Mouse (Mus musculus) forebrain, embryonic 14.5 days (tissue): ENCODE measurements around the gene Gm13889. TPM values are rescaled to one million over a fixed set of nuclear protein-coding genes. Genes with fewer than 3 reads are reported as not detected.

ENCODE experiments used
- ATAC-seq: fragments of 200-750 bp; cut with Nextera tagmentation; 2 replicates; pipeline ENCODE4 v1.8.0; 2017; ENCODE audit warnings: mild to moderate bottlenecking, moderate library complexity
- DNase-seq: peaks from one replicate; pipeline ENCODE4 v3.0.0-alpha.2; 2015; ENCODE audit warnings: low spot score
- H3K27ac ChIP-seq: fragments of 300-500 bp; sonication (generic); 2 replicates; pipeline ENCODE4 v1.5.1; 2014; ENCODE audit warnings: low read depth, mild to moderate bottlenecking, control low read depth, low read length, moderate library complexity
- H3K27me3 ChIP-seq: fragments of 300-500 bp; sonication (generic); replicated peaks from 2 replicates; pipeline ENCODE4 v1.6.1; 2014; ENCODE audit warnings: low read length, control low read depth, mixed read lengths; ENCODE audit not compliant: control insufficient read depth, insufficient read depth
- H3K36me3 ChIP-seq: fragments of 300-500 bp; sonication (generic); 2 replicates; pipeline ENCODE4 v1.6.1; 2014; ENCODE audit warnings: low read length, control low read depth; ENCODE audit not compliant: control insufficient read depth, insufficient read depth
- H3K4me1 ChIP-seq: fragments of 300-500 bp; sonication (generic); 2 replicates; pipeline ENCODE4 v1.6.1; 2014; ENCODE audit warnings: antibody characterized with exemption, low read length, control low read depth; ENCODE audit not compliant: control insufficient read depth, insufficient read depth
- H3K4me2 ChIP-seq: fragments of 300-500 bp; sonication (generic); 2 replicates; pipeline ENCODE4 v1.6.1; 2014; ENCODE audit warnings: mild to moderate bottlenecking, control low read depth, low read length
- H3K4me3 ChIP-seq: fragments of 300-500 bp; sonication (generic); 2 replicates; pipeline ENCODE4 v1.5.1; 2014; ENCODE audit warnings: low read depth, low read length, control low read depth
- H3K9ac ChIP-seq: fragments of 300-500 bp; sonication (generic); 2 replicates; pipeline ENCODE4 v1.6.1; 2014; ENCODE audit warnings: mild to moderate bottlenecking, low read length, control low read depth, moderate library complexity
- H3K9me3 ChIP-seq: fragments of 300-500 bp; sonication (generic); replicated peaks from 2 replicates; pipeline ENCODE4 v1.6.1; 2016; ENCODE audit warnings: low read length, control low read depth, mixed read lengths; ENCODE audit not compliant: control insufficient read depth
- WGBS: fragments of 180-500 bp; shearing (Covaris S2); extraction: QIAGEN DNeasy Blood & Tissue Kit; methylation state at CpG from one replicate; pipeline ENCODE4 v1.1.7; 2014; 5-methylcytosine and 5-hydroxymethylcytosine counted together
- polyA plus RNA-seq: library from polyadenylated mRNA; unstranded; fragments of >200 nt; fragmentation: Nextera tagmentation; extraction: Ambion mirVana; gene quantifications from 2 replicates; pipeline ENCODE4 v1.2.1, GENCODE M21; 2014

Gene Gm13889
- polyA plus RNA-seq, 1 experiment from 2014 or later = 28.6 TPM

GRCm38 (mm10) chr2:93946976-93947375 lies 10.0 kb downstream of the Gm13889 start:
- Histone ChIP-seq H3K9ac (no peak overlapping the region), H3K4me3 (no peak overlapping the region), H3K27ac (no peak overlapping the region), H3K4me2 (no peak overlapping the region), H3K4me1 (no peaks in the 10 kb centered on the region), H3K27me3 (no peaks in the 10 kb centered on the region), H3K9me3 (0 out of 2 replicates have a peak, but pooled peaks cover 3% of the 10 kb centered on the region), H3K36me3 (no peaks in the 10 kb centered on the region)
- peak; percentile 18 for DNase-seq
- no peak for ATAC-seq
- 49% methylated on average over 5 of the region's 5 CpGs for WGBS

GRCm38 (mm10) chr2:93944855-93945254 lies 12.1 kb downstream of the Gm13889 start:
- no peaks in the 10 kb centered on the region for H3K36me3 ChIP-seq
- ATAC-seq = no peak
- no peaks in the 10 kb centered on the region for H3K27me3 ChIP-seq
- H3K9ac ChIP-seq = no peak overlapping the region
- 93% methylated on average over 4 of the region's 4 CpGs for WGBS
- no peak for DNase-seq
- no peaks in the 10 kb centered on the region for H3K4me1 ChIP-seq
- no peak overlapping the region for H3K4me2 ChIP-seq
- H3K9me3 ChIP-seq = 0 out of 2 replicates have a peak, but pooled peaks cover 3% of the 10 kb centered on the region
- H3K27ac ChIP-seq = no peak overlapping the region
- H3K4me3 ChIP-seq = no peak overlapping the region

- WGBS = 90% methylated on average over 2 of the region's 2 CpGs
- Histone ChIP-seq H3K4me1 (no peaks in the 10 kb centered on the region), H3K36me3 (no peaks in the 10 kb centered on the region), H3K27me3 (no peaks in the 10 kb centered on the region), H3K9ac (no peak overlapping the region), H3K27ac (no peak overlapping the region), H3K9me3 (0 out of 2 replicates have a peak, but pooled peaks cover 3% of the 10 kb centered on the region), H3K4me3 (no peak overlapping the region), H3K4me2 (no peak overlapping the region)
- DNase-seq (no peak), ATAC-seq (no peak)
Measured at GRCm38 (mm10) chr2:93944099-93944498, 12.9 kb downstream of the Gm13889 start.

GRCm38 (mm10) chr2:93941670-93942069 lies 15.3 kb downstream of the Gm13889 start:
- ATAC-seq (no peak), DNase-seq (no peak)
- WGBS = 71% methylated on average over 11 of the region's 11 CpGs
- Histone ChIP-seq H3K4me2 (no peak overlapping the region), H3K36me3 (no peaks in the 10 kb centered on the region), H3K9ac (no peak overlapping the region), H3K9me3 (0 out of 2 replicates have a peak, but pooled peaks cover 3% of the 10 kb centered on the region), H3K4me3 (no peak overlapping the region), H3K4me1 (no peaks in the 10 kb centered on the region), H3K27ac (no peak overlapping the region), H3K27me3 (no peaks in the 10 kb centered on the region)

- no peak for ATAC-seq
- Histone ChIP-seq H3K27me3 (no peaks in the 10 kb centered on the region), H3K27ac (no peak overlapping the region), H3K36me3 (no peaks in the 10 kb centered on the region), H3K9me3 (0 out of 2 replicates have a peak, but pooled peaks cover 3% of the 10 kb centered on the region), H3K4me3 (no peak overlapping the region), H3K9ac (no peak overlapping the region), H3K4me1 (no peaks in the 10 kb centered on the region), H3K4me2 (no peak overlapping the region)
- DNase-seq = peak; percentile 24
- WGBS = 79% methylated on average over 9 of the region's 9 CpGs
Measured at GRCm38 (mm10) chr2:93938534-93938933, 18.5 kb downstream of the Gm13889 start.

GRCm38 (mm10) chr2:93928866-93929265 lies 28.1 kb downstream of the Gm13889 start:
- Histone ChIP-seq H3K27ac (no peak overlapping the region), H3K4me2 (no peak overlapping the region), H3K9me3 (no peaks in the 10 kb centered on the region), H3K36me3 (no peaks in the 10 kb centered on the region), H3K9ac (no peak overlapping the region), H3K4me3 (no peak overlapping the region), H3K27me3 (no peaks in the 10 kb centered on the region), H3K4me1 (no peaks in the 10 kb centered on the region)
- ATAC-seq (no peak), DNase-seq (no peak)
- WGBS = 93% methylated on average over 10 of the region's 10 CpGs

- Histone ChIP-seq H3K4me2 (no peak overlapping the region), H3K9me3 (no peaks in the 10 kb centered on the region), H3K27me3 (no peaks in the 10 kb centered on the region), H3K27ac (no peak overlapping the region), H3K36me3 (no peaks in the 10 kb centered on the region), H3K4me1 (no peaks in the 10 kb centered on the region), H3K4me3 (no peak overlapping the region), H3K9ac (no peak overlapping the region)
- DNase-seq = no peak
- no peak for ATAC-seq
- WGBS = 76% methylated on average over 13 of the region's 13 CpGs
Measured at GRCm38 (mm10) chr2:93927701-93928437, 29.1 kb downstream of the Gm13889 start.

- ATAC-seq (no peak), DNase-seq (no peak)
- H3K36me3 ChIP-seq = no peaks in the 10 kb centered on the region
- no peaks in the 10 kb centered on the region for H3K4me1 ChIP-seq
- no peak overlapping the region for H3K4me3 ChIP-seq
- no peaks in the 10 kb centered on the region for H3K9me3 ChIP-seq
- H3K9ac ChIP-seq = no peak overlapping the region
- 93% methylated on average over 8 of the region's 8 CpGs for WGBS
- no peak overlapping the region for H3K4me2 ChIP-seq
- no peaks in the 10 kb centered on the region for H3K27me3 ChIP-seq
- H3K27ac ChIP-seq = no peak overlapping the region
Measured at GRCm38 (mm10) chr2:93926141-93926540, 30.9 kb downstream of the Gm13889 start.

GRCm38 (mm10) chr2:93919093-93919492 lies 37.9 kb downstream of the Gm13889 start:
- Histone ChIP-seq H3K36me3 (no peaks in the 10 kb centered on the region), H3K27ac (no peak overlapping the region), H3K4me2 (no peak overlapping the region), H3K4me1 (no peaks in the 10 kb centered on the region), H3K27me3 (no peaks in the 10 kb centered on the region), H3K9ac (no peak overlapping the region), H3K9me3 (no peaks in the 10 kb centered on the region), H3K4me3 (no peak overlapping the region)
- no peak for ATAC-seq
- no peak for DNase-seq
- 86% methylated on average over 3 of the region's 3 CpGs for WGBS
